ENCODE assay signal across 21 mouse cellular contexts in genomic region chr16:23158957-23159356, GRCm38 (mm10). TPM values are rescaled to one million over a fixed set of nuclear protein-coding genes. Genes with fewer than 3 reads are reported as not detected.
"Had no signal": no experiment of that assay in that cellular context is flagged by ENCODE, and none has a peak within 500 bp of the region (broad histone marks: within the 10 kb centered on the region; RNA-seq: fewer than 3 reads in every experiment).

No protein-coding gene starts in this region.

- DNase-seq: kidney, postnatal 25 days; layer of hippocampus, postnatal 36 days; lung, embryonic 14.5 days; lung, postnatal 10 days; lung, postnatal 4 days; midbrain, embryonic 14.5 days; right cerebral cortex, adult 18-20 months; right cerebral cortex, postnatal 25 days; thymus, adult 18-20 months; thymus, postnatal 14 days had no signal

- H3K36me3 ChIP-seq: limb, embryonic 15.5 days; liver, embryonic 12.5 days; midbrain, embryonic 10.5 days; neural tube, embryonic 15.5 days had no signal

- H3K9ac ChIP-seq: limb, embryonic 15.5 days; liver, embryonic 12.5 days; lung, embryonic 14.5 days; neural tube, embryonic 15.5 days had no signal

- H3K4me2 ChIP-seq: limb, embryonic 15.5 days; liver, embryonic 12.5 days; lung, embryonic 14.5 days; neural tube, embryonic 15.5 days had no signal

- H3K9me3 ChIP-seq: limb, embryonic 15.5 days; liver, embryonic 12.5 days; midbrain, embryonic 10.5 days; neural tube, embryonic 15.5 days had no signal

- H3K4me1 ChIP-seq: limb, embryonic 15.5 days; neural tube, embryonic 15.5 days had no signal

- ATAC-seq: liver, embryonic 12.5 days had no signal

- H3K27me3 ChIP-seq: limb, embryonic 15.5 days; liver, embryonic 12.5 days; neural tube, embryonic 15.5 days had no signal

- H3K27ac ChIP-seq: limb, embryonic 15.5 days; liver, embryonic 12.5 days; midbrain, embryonic 10.5 days; neural tube, embryonic 15.5 days had no signal

- H3K4me3 ChIP-seq: limb, embryonic 15.5 days; liver, embryonic 12.5 days; midbrain, embryonic 10.5 days; myocyte; neural tube, embryonic 15.5 days had no signal

RNA-seq across cellular contexts. Expression of gene Adipoq, which starts 12.6 kb away (rescaled TPM):
- total RNA-seq: layer of hippocampus, postnatal 36 days; left cerebral cortex, adult 8-10 months; left cerebral cortex, postnatal 25 days had no signal
- polyA plus RNA-seq: limb, embryonic 11.5 days; limb, embryonic 15.5 days; liver, embryonic 12.5 days; liver, embryonic 16.5 days; lung, embryonic 14.5 days; midbrain, embryonic 10.5 days; midbrain, embryonic 14.5 days; myocyte; neural tube, embryonic 11.5 days; stomach, embryonic 16.5 days had no signal
